Mouse (Mus musculus) mouse trophoblast stem cell (cell line): Measurements from ENCODE around the gene Gpr35.
"Not testable (repeated sequence)": the region's sequence is repeated elsewhere in the genome, so short reads cannot be mapped to it uniquely, and the experiment has no call there.

Experiments
- in situ Hi-C, 2 experiments: fragments of 300-500 bp; cut with MseI, MboI; formaldehyde crosslinking; loops; 2 replicates in 1 of 2; 3 replicates in 1 of 2; pipeline ENCODE4 v1.15.1; 2025

The Gpr35 gene

GRCm38 (mm10) chr1:92933611-92934010 lies 17.1 kb upstream of the Gpr35 start:
- in situ Hi-C loops, result no loop called here

- in situ Hi-C loops, result no loop called here
Observed at GRCm38 (mm10) chr1:92934182-92934827, 16.4 kb upstream of the Gpr35 start, which contains the start of gene Capn10. Gene Capn10 (plus strand): TSS chr1:92934376.

GRCm38 (mm10) chr1:92935054-92935962 lies 15.4 kb upstream of the Gpr35 start:
- in situ Hi-C loops, result no loop called here

GRCm38 (mm10) chr1:92935977-92936376 lies 14.7 kb upstream of the Gpr35 start:
- in situ Hi-C loops, result no loop called here

GRCm38 (mm10) chr1:92936467-92936866 lies 14.2 kb upstream of the Gpr35 start:
- in situ Hi-C loops, result no loop called here

GRCm38 (mm10) chr1:92937797-92938196 lies 12.9 kb upstream of the Gpr35 start:
- in situ Hi-C loops, result no loop called here

GRCm38 (mm10) chr1:92939746-92940145 lies 10.9 kb upstream of the Gpr35 start:
- in situ Hi-C loops, result no loop called here

GRCm38 (mm10) chr1:92943219-92943989 lies 7.3 kb upstream of the Gpr35 start:
- in situ Hi-C loops, result no loop called here

- in situ Hi-C loops, result loop anchor here in 1 of 2 experiments (5.0 kb wide), 1 partner anchor 39 kb away; no protein-coding TSS in a partner anchor
Observed at GRCm38 (mm10) chr1:92947966-92948365, 2.7 kb upstream of the Gpr35 start.

GRCm38 (mm10) chr1:92949426-92949825 lies 1.2 kb upstream of the Gpr35 start:
- in situ Hi-C loops, result loop anchor here in 1 of 2 experiments (5.0 kb wide), 1 partner anchor 38 kb away; no protein-coding TSS in a partner anchor

- in situ Hi-C loops, result no loop called here
Observed at GRCm38 (mm10) chr1:92953641-92954040, 3.0 kb downstream of the Gpr35 start.

- in situ Hi-C loops, result not testable (repeated sequence)
Observed at GRCm38 (mm10) chr1:92956571-92957335, 6.1 kb downstream of the Gpr35 start.

GRCm38 (mm10) chr1:92958999-92959398 lies 8.3 kb downstream of the Gpr35 start:
- in situ Hi-C loops, result no loop called here

GRCm38 (mm10) chr1:92970791-92971190 lies 20.1 kb downstream of the Gpr35 start:
- in situ Hi-C loops, result not testable (repeated sequence)

GRCm38 (mm10) chr1:92971879-92972795 lies 21.5 kb downstream of the Gpr35 start:
- in situ Hi-C loops, result no loop called here

GRCm38 (mm10) chr1:92972854-92973253 lies 22.2 kb downstream of the Gpr35 start:
- in situ Hi-C loops, result no loop called here

GRCm38 (mm10) chr1:92976141-92976566 lies 25.5 kb downstream of the Gpr35 start:
- in situ Hi-C loops, result no loop called here

- in situ Hi-C loops, result no loop called here
Observed at GRCm38 (mm10) chr1:92978645-92979044, 28.0 kb downstream of the Gpr35 start.

GRCm38 (mm10) chr1:92979073-92979602 lies 28.5 kb downstream of the Gpr35 start:
- in situ Hi-C loops, result no loop called here
